Mouse (Mus musculus) midbrain, embryonic 10.5 days (tissue): ENCODE measurements around the gene Was. TPM values are rescaled to one million over a fixed set of nuclear protein-coding genes. Genes with fewer than 3 reads are reported as not detected.
"Not testable (repeated sequence)": the region's sequence is repeated elsewhere in the genome, so short reads cannot be mapped to it uniquely, and the experiment has no call there.

Source experiments
- DNase-seq: peaks from one replicate; pipeline ENCODE4 v3.0.0-alpha.2; 2017; ENCODE audit warnings: low spot score
- H3K27ac ChIP-seq: fragments of 300-500 bp; sonication (generic); replicated peaks from 2 replicates; pipeline ENCODE4 v1.5.1; 2016; ENCODE audit warnings: mild to moderate bottlenecking
- H3K27me3 ChIP-seq: fragments of 300-500 bp; sonication (generic); 2 replicates; pipeline ENCODE4 v1.6.1; 2016; ENCODE audit warnings: low read depth, mild to moderate bottlenecking; ENCODE audit not compliant: poor library complexity, severe bottlenecking
- H3K36me3 ChIP-seq: fragments of 300-500 bp; sonication (generic); 2 replicates; pipeline ENCODE4 v1.6.1; 2016; ENCODE audit warnings: mild to moderate bottlenecking, moderate library complexity
- H3K4me1 ChIP-seq: fragments of 300-500 bp; sonication (generic); 2 replicates; pipeline ENCODE4 v1.6.1; 2016
- H3K4me3 ChIP-seq: fragments of 300-500 bp; sonication (generic); 2 replicates; pipeline ENCODE4 v1.5.1; 2016; ENCODE audit warnings: mild to moderate bottlenecking, moderate library complexity
- H3K9me3 ChIP-seq: fragments of 300-500 bp; sonication (generic); replicated peaks from 2 replicates; pipeline ENCODE4 v1.6.1; 2016; ENCODE audit warnings: mild to moderate bottlenecking
- WGBS: fragments of 180-500 bp; shearing (Covaris S2); methylation state at CpG from one replicate; pipeline ENCODE4 v1.1.7; 2016; 5-methylcytosine and 5-hydroxymethylcytosine counted together
- polyA plus RNA-seq: library from polyadenylated mRNA; unstranded; fragments of >200 nt; fragmentation: Nextera tagmentation; extraction: Ambion mirVana; gene quantifications from 2 replicates; pipeline ENCODE4 v1.2.1, GENCODE M21; 2016

The Was gene
- polyA plus RNA-seq, 1 experiment from 2014 or later = 0.31 TPM

GRCm38 (mm10) chrX:8051044-8051781, 39.1 kb downstream of the Was start:
- H3K27me3 ChIP-seq, DNase-seq, H3K4me1 ChIP-seq, H3K27ac ChIP-seq, H3K9me3 ChIP-seq, H3K36me3 ChIP-seq, H3K4me3 ChIP-seq: not testable (repeated sequence)
- 91% methylated on average over 8 of the region's 8 CpGs for WGBS

- no peak overlapping the region for H3K27ac ChIP-seq
- 56% methylated on average over 1 of the region's 1 CpGs for WGBS
- H3K9me3 ChIP-seq = peaks cover 7% of the 10 kb centered on the region; the same call in 1 of the 2 replicates
- H3K27me3 ChIP-seq = no peaks in the 10 kb centered on the region
- DNase-seq = no peak
- H3K36me3 ChIP-seq = no peaks in the 10 kb centered on the region
- no peak overlapping the region for H3K4me3 ChIP-seq
- H3K4me1 ChIP-seq = no peaks in the 10 kb centered on the region
These were observed 57.3 kb downstream of the Was start for GRCm38 (mm10) chrX:8033009-8033408.

Other genes starting within 250 kb of the Was start
- 40.7 and 45.1 TPM in 2 replicates for gene Otud5, start 249.1 kb downstream of the Was start, polyA plus RNA-seq
- gene Pim2, start 212.2 kb downstream of the Was start, polyA plus RNA-seq = 14.0 and 16.5 TPM in 2 replicates
- gene Slc35a2, start 206.5 kb downstream of the Was start, polyA plus RNA-seq = 28.3 and 31.4 TPM in 2 replicates
- gene Pqbp1, start 191.2 kb downstream of the Was start, polyA plus RNA-seq = 132 and 146 TPM in 2 replicates
- 193 and 203 TPM in 2 replicates for gene Timm17b, start 191.1 kb downstream of the Was start, polyA plus RNA-seq
- gene Gm10491, start 182.7 kb downstream of the Was start, polyA plus RNA-seq = not detected in 2 replicates
- gene Gm10490, start 181.0 kb downstream of the Was start, polyA plus RNA-seq = not detected in 2 replicates
- 13.3 and 26.7 TPM in 2 replicates for gene Pcsk1n, start 170.7 kb downstream of the Was start, polyA plus RNA-seq
- 0.19 TPM in 1 of 2 replicates, not detected in the other for gene Eras, start 161.9 kb downstream of the Was start, polyA plus RNA-seq
- gene Hdac6, start 142.6 kb downstream of the Was start, polyA plus RNA-seq = 71.7 and 85.0 TPM in 2 replicates
- 5.4 and 7.8 TPM in 2 replicates for gene Gata1, start 112.4 kb downstream of the Was start, polyA plus RNA-seq
- 0.54 and 0.56 TPM in 2 replicates for gene Glod5, start 72.0 kb downstream of the Was start, polyA plus RNA-seq
- gene Suv39h1, start 15.7 kb downstream of the Was start, polyA plus RNA-seq = 95.8 and 99.4 TPM in 2 replicates
- gene Wdr13, start 42.4 kb upstream of the Was start, polyA plus RNA-seq = 22.8 and 32.2 TPM in 2 replicates
- gene Rbm3, start 55.4 kb upstream of the Was start, polyA plus RNA-seq = 397 and 409 TPM in 2 replicates
- 8.7 and 11.2 TPM in 2 replicates for gene Tbc1d25, start 85.7 kb upstream of the Was start, polyA plus RNA-seq
- gene Ebp, start 103.0 kb upstream of the Was start, polyA plus RNA-seq = 35.1 TPM in 2 replicates
- gene Porcn, start 116.0 kb upstream of the Was start, polyA plus RNA-seq = 12.2 and 17.2 TPM in 2 replicates
- 44.2 and 45.7 TPM in 2 replicates for gene Ftsj1, start 161.9 kb upstream of the Was start, polyA plus RNA-seq
- 4.6 and 4.8 TPM in 2 replicates for gene Slc38a5, start 180.6 kb upstream of the Was start, polyA plus RNA-seq
- not detected in 2 replicates for gene Ssxb10, start 236.9 kb upstream of the Was start, polyA plus RNA-seq